Mouse (Mus musculus) heart, postnatal 0 days (tissue): Measurements from ENCODE around the gene Tbc1d10c. TPM values are rescaled to one million over a fixed set of nuclear protein-coding genes. Genes with fewer than 3 reads are reported as not detected.

Experiments used
- ATAC-seq: fragments of 200-750 bp; cut with Nextera tagmentation; 2 replicates; pipeline ENCODE4 v1.8.0; 2017; ENCODE audit warnings: low read depth, moderate number of reproducible peaks, moderate library complexity; ENCODE audit not compliant: insufficient read depth
- DNase-seq: peaks from one replicate; pipeline ENCODE4 v3.0.0-alpha.2; 2016; ENCODE audit warnings: low spot score
- H3K27ac ChIP-seq: fragments of 300-500 bp; sonication (generic); 2 replicates; pipeline ENCODE4 v1.5.1; 2014; ENCODE audit warnings: low read depth, mild to moderate bottlenecking
- H3K27me3 ChIP-seq: fragments of 300-500 bp; sonication (generic); 2 replicates; pipeline ENCODE4 v1.6.1; 2014; ENCODE audit warnings: low read length, mixed read lengths; ENCODE audit not compliant: control insufficient read depth, insufficient read depth
- H3K36me3 ChIP-seq: fragments of 300-500 bp; sonication (generic); replicated peaks from 2 replicates; pipeline ENCODE4 v1.6.1; 2014; ENCODE audit warnings: low read length, mixed read lengths; ENCODE audit not compliant: control insufficient read depth, insufficient read depth
- H3K4me1 ChIP-seq: fragments of 300-500 bp; sonication (generic); 2 replicates; pipeline ENCODE4 v1.6.1; 2014; ENCODE audit warnings: antibody characterized with exemption; ENCODE audit not compliant: control insufficient read depth, insufficient read depth
- H3K4me2 ChIP-seq: fragments of 300-500 bp; sonication (generic); 2 replicates; pipeline ENCODE4 v1.6.1; 2014; ENCODE audit warnings: low read depth, mild to moderate bottlenecking, low read length, moderate library complexity
- H3K4me3 ChIP-seq: fragments of 300-500 bp; sonication (generic); 2 replicates; pipeline ENCODE4 v1.5.1; 2014; ENCODE audit warnings: low read depth, low read length
- H3K9ac ChIP-seq: fragments of 300-500 bp; sonication (generic); replicated peaks from 2 replicates; pipeline ENCODE4 v1.6.1; 2014; ENCODE audit warnings: low read depth, low read length, mixed read lengths
- H3K9me3 ChIP-seq: fragments of 300-500 bp; sonication (generic); replicated peaks from 2 replicates; pipeline ENCODE4 v1.6.1; 2016; ENCODE audit warnings: low read length; ENCODE audit not compliant: control insufficient read depth
- CTCF ChIP-seq: IDR thresholded peaks from 2 replicates; pipeline ENCODE4 v1.5.1; 2016; ENCODE audit warnings: antibody characterized with exemption, control low read depth, low read depth
- EP300 ChIP-seq: IDR thresholded peaks from 2 replicates; pipeline ENCODE4 v1.6.1; 2016; ENCODE audit warnings: antibody characterized with exemption, low read depth
- WGBS: fragments of 180-500 bp; shearing (Covaris S2); extraction: QIAGEN DNeasy Blood & Tissue Kit; methylation state at CpG from one replicate; pipeline ENCODE4 v1.1.7; 2014; 5-methylcytosine and 5-hydroxymethylcytosine counted together
- polyA plus RNA-seq: library from polyadenylated mRNA; unstranded; fragments of >200 nt; fragmentation: Nextera tagmentation; extraction: Ambion mirVana; gene quantifications from 2 replicates; pipeline ENCODE4 v1.2.1, GENCODE M21; 2015
- total RNA-seq: library from RNA; depleted of rRNA; stranded (reverse); fragments of >200 nt; gene quantifications from 2 replicates; pipeline ENCODE4 v1.2.3, GENCODE M21; 2014; ENCODE audit warnings: low replicate concordance

Tbc1d10c gene
- total and polyA plus RNA-seq, 2 experiments from 2014 or later = 2.7 TPM; not detected in 1

DNA sequence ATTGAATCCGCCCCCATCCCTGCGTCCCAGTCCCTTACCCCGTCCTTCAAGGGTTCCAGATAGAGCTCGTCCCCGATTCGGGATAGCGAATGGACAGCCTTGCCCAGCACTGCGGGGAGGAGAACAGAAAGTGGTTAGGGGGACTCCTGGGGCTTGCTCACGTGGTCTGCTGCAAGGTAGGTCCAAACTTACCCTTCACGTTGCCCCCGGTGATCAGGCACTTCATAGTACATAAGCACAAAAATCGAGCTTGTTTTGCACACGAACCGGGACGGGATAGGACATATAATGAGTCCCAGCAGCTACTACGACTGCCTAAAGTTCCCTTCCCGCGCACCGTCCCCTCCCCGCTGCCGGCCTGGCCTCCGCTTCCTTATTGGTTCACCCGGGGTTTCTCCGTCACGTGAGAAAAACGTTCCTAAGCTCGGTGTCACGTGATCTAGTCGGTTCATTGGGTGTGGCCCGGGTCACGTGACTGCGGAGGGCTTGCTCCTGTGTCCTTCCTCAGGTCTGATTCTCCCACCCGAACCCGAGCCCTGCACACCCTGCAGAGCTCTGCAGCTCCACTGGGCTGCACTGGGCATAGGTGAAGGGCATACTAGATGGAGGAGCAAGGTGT, 10.3 kb upstream of the Tbc1d10c start, which contains the start of gene Rad9a:
Gene Rad9a, minus strand, starts transcription at position 372 of the 619 bp plus-strand sequence.
- Histone ChIP-seq H3K9ac (peak within 1 kb of the TSS; percentile 80), H3K36me3 (peaks cover 31% of the 10 kb centered on the region), H3K4me1 (peaks cover 21% of the 10 kb centered on the region), H3K4me2 (peak within 1 kb of the TSS; percentile 82), H3K27me3 (no peaks in the 10 kb centered on the region), H3K4me3 (peak within 1 kb of the TSS; percentile 67), H3K27ac (peak within 1 kb of the TSS; percentile 67), H3K9me3 (no peaks in the 10 kb centered on the region)
- ATAC-seq (peak; percentile 88), DNase-seq (peak; percentile 99)
- TF ChIP-seq CTCF (no peak), EP300 (peak; percentile 78; the same call in 1 of the 2 replicates)
- WGBS = under 1% methylated on average over 34 of the region's 34 CpGs

DNA sequence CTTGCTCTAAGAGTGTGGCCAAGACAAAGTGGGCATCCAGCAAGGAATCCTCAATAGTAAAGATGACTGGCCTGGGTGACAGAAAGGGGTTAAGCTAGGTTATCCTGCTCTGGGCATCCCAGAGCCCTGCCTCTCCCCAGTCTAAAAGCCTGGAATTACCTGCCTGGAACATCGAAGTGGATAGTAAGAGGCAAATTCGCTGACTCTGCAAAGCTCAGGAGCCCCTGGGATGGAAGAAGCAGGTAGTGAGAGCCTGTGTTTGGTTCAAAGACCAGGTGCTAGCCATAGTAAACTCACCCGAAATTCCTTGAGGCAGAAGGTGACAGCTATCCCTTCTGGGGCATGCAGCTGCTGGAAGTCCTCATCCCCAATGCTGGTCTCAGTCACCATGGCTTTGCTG, 6.1 kb upstream of the Tbc1d10c start:
- Histone ChIP-seq H3K9me3 (no peaks in the 10 kb centered on the region), H3K9ac (no peak overlapping the region), H3K4me3 (no peak overlapping the region), H3K27me3 (no peaks in the 10 kb centered on the region), H3K4me2 (no peak overlapping the region), H3K36me3 (peaks cover 65% of the 10 kb centered on the region), H3K4me1 (peaks cover 22% of the 10 kb centered on the region), H3K27ac (no peak overlapping the region)
- WGBS = 62% methylated on average over 3 of the region's 3 CpGs
- no peak for TF ChIP-seq EP300
- no peak for TF ChIP-seq CTCF
- ATAC-seq (no peak), DNase-seq (no peak)

DNA sequence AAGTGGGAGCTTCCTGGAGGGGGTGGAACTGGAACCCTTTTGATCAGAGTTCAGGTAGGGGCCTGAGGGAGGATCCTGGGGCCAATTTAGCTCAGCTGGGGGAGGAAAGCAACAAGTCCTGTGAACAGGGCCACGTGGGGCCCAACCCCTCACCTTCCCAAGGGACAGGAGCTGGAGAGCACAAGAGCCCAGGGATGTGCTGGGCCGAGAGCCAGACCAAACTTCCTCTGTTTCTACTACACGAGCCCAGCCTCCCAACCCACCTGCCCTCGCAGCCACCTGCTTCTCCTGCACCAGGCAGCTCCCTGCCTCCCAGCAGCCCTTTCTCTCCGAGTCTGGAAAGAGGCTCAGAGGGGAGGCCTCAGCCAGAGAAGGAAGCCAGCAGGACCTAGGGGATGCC, 5.5 kb upstream of the Tbc1d10c start:
- H3K4me3 ChIP-seq = no peak overlapping the region
- peaks cover 20% of the 10 kb centered on the region for H3K4me1 ChIP-seq
- no peak overlapping the region for H3K4me2 ChIP-seq
- no peak for DNase-seq
- H3K36me3 ChIP-seq = peaks cover 65% of the 10 kb centered on the region
- H3K27me3 ChIP-seq = no peaks in the 10 kb centered on the region
- WGBS = 29% methylated on average over 5 of the region's 5 CpGs
- no peak overlapping the region for H3K9ac ChIP-seq
- TF ChIP-seq CTCF (no peak), EP300 (no peak)
- H3K9me3 ChIP-seq = no peaks in the 10 kb centered on the region
- H3K27ac ChIP-seq = no peak overlapping the region
- ATAC-seq = no peak

GRCm38 (mm10) chr19:4196048-4196447, 5.0 kb upstream of the Tbc1d10c start:
- Histone ChIP-seq H3K27ac (no peak overlapping the region), H3K4me3 (no peak overlapping the region), H3K4me2 (no peak overlapping the region), H3K36me3 (peaks cover 65% of the 10 kb centered on the region), H3K9me3 (no peaks in the 10 kb centered on the region), H3K27me3 (no peaks in the 10 kb centered on the region), H3K4me1 (peaks cover 23% of the 10 kb centered on the region), H3K9ac (no peak overlapping the region)
- WGBS = 46% methylated on average over 2 of the region's 2 CpGs
- DNase-seq (no peak), ATAC-seq (no peak)
- TF ChIP-seq CTCF = no peak
- TF ChIP-seq EP300 = no peak

- H3K4me3 ChIP-seq = no peak overlapping the region
- no peak for TF ChIP-seq CTCF
- no peak for TF ChIP-seq EP300
- 73% methylated on average over 12 of the region's 12 CpGs for WGBS
- no peak overlapping the region for H3K9ac ChIP-seq
- H3K27me3 ChIP-seq = no peaks in the 10 kb centered on the region
- ATAC-seq = no peak
- no peak overlapping the region for H3K4me2 ChIP-seq
- no peaks in the 10 kb centered on the region for H3K9me3 ChIP-seq
- peaks cover 15% of the 10 kb centered on the region for H3K4me1 ChIP-seq
- no peak overlapping the region for H3K27ac ChIP-seq
- peaks cover 62% of the 10 kb centered on the region for H3K36me3 ChIP-seq
- no peak for DNase-seq
Measured at GRCm38 (mm10) chr19:4194776-4195650, 3.9 kb upstream of the Tbc1d10c start.
